Mouse (Mus musculus) thymus, adult 2 months (tissue): Measurements from ENCODE around the gene Cdk5r2.

Source experiments
- CTCF ChIP-seq: fragments of 200-500 bp; IDR thresholded peaks from 2 replicates; pipeline ENCODE4 v1.5.1; 2012; ENCODE audit warnings: mild to moderate bottlenecking, control low read depth, low read length, moderate library complexity, borderline replicate concordance; ENCODE audit not compliant: control insufficient read depth, poor library complexity, insufficient read depth; ENCODE audit errors: extremely low read depth
- POLR2A ChIP-seq: fragments of 200-500 bp; IDR thresholded peaks from 2 replicates; pipeline ENCODE4 v1.6.1; 2012; ENCODE audit warnings: mild to moderate bottlenecking, low read length, control low read depth, moderate library complexity; ENCODE audit not compliant: control insufficient read depth, poor library complexity, insufficient read depth; ENCODE audit errors: extremely low read depth

- TF ChIP-seq CTCF (no peak), POLR2A (no peak)
Observed at GRCm38 (mm10) chr1:74805843-74806242, 48.9 kb upstream of the Cdk5r2 start.
